Mouse (Mus musculus): ENCODE results near the gene Adgb.

- TF ChIP-seq CTCF (IDR thresholded peaks at IDR 0.05) = no peak
- TF ChIP-seq EP300 (IDR thresholded peaks at IDR 0.05) = no peak
Measured at GRCm38 (mm10) chr10:10476549-10476948, 4.4 kb upstream of the Adgb start.

Measured in lung, postnatal 0 days (tissue).